7 mouse cellular contexts compared by ENCODE assay signal in genomic region chr13:101547887-101548286, GRCm38 (mm10).
DNase-seq lines count a peak whose midpoint lies in the region; ATAC-seq lines count a peak whose summit lies in the region.

No protein-coding gene starts in this region.

- intact Hi-C loops in left cerebral cortex, postnatal 14 days (cut with DNase I) = no loop called here
- intact Hi-C loops in left cerebral cortex, postnatal 10 days (cut with DNase I) = no loop called here

- 0 out of 2 replicates have a peak, but pooled peaks have one; percentile 21 for ATAC-seq in granulocyte monocyte progenitor cell, adult 5-6 weeks (replicated peaks; ENCODE audit: poor library complexity, severe bottlenecking)

- peak; percentile 10 to 41 for DNase-seq in left cerebral cortex, postnatal 14 days (ENCODE audit: low spot score in 2 of 2)
- no peak for DNase-seq in left cerebral cortex, postnatal 10 days (ENCODE audit: extremely low spot score in 1 of 2, low spot score in 2 of 2)
- peak; percentile 24 for DNase-seq in NIH3T3 (ENCODE audit: low read depth)
- DNase-seq in thymus, postnatal 0 days (ENCODE audit: low spot score) = peak; percentile 71
- no peak for DNase-seq in cerebellum, adult 9-10 months
- no peak for DNase-seq in adrenal gland, adult 2 months

Comparison
In these comparisons a context has a peak if more than half of its experiments do, and no peak if none do; other contexts are left out.
1. DNase-seq: peak in left cerebral cortex, postnatal 14 days (2 of 2), NIH3T3 (single experiment) and thymus, postnatal 0 days (single experiment); none in left cerebral cortex, postnatal 10 days (0 of 2), cerebellum, adult 9-10 months (single experiment) and adrenal gland, adult 2 months (single experiment).